Mouse (Mus musculus) lung, embryonic 14.5 days (tissue): ENCODE measurements around the gene Myoc. TPM values are rescaled to one million over a fixed set of nuclear protein-coding genes. Genes with fewer than 3 reads are reported as not detected.
A peak's percentile ranks its signal among the peaks of the same experiment; 100 is the strongest.
"Not testable (repeated sequence)": the region's sequence is repeated elsewhere in the genome, so short reads cannot be mapped to it uniquely, and the experiment has no call there.

Experiments
- ATAC-seq: fragments of 200-750 bp; cut with Nextera tagmentation; 2 replicates; pipeline ENCODE4 v1.8.0; 2017; ENCODE audit warnings: mild to moderate bottlenecking, moderate TSS enrichment, moderate library complexity; ENCODE audit not compliant: insufficient read depth
- DNase-seq: peaks from one replicate; pipeline ENCODE4 v3.0.0-alpha.2; 2015
- H3K27ac ChIP-seq: fragments of 300-500 bp; sonication (generic); 2 replicates; pipeline ENCODE4 v1.5.1; 2014; ENCODE audit warnings: low read depth, mild to moderate bottlenecking, moderate library complexity
- H3K27me3 ChIP-seq: fragments of 300-500 bp; sonication (generic); 2 replicates; pipeline ENCODE4 v1.6.1; 2014; ENCODE audit warnings: low read length, control low read depth; ENCODE audit not compliant: insufficient read depth
- H3K36me3 ChIP-seq: fragments of 300-500 bp; sonication (generic); 2 replicates; pipeline ENCODE4 v1.6.1; 2014; ENCODE audit warnings: control low read depth; ENCODE audit not compliant: insufficient read depth
- H3K4me1 ChIP-seq: fragments of 300-500 bp; sonication (generic); 2 replicates; pipeline ENCODE4 v1.6.1; 2014; ENCODE audit warnings: antibody characterized with exemption, control low read depth; ENCODE audit not compliant: insufficient read depth
- H3K4me2 ChIP-seq: fragments of 300-500 bp; sonication (generic); 2 replicates; pipeline ENCODE4 v1.6.1; 2014; ENCODE audit warnings: mild to moderate bottlenecking
- H3K4me3 ChIP-seq: fragments of 300-500 bp; sonication (generic); 2 replicates; pipeline ENCODE4 v1.5.1; 2014; ENCODE audit warnings: low read depth, low read length
- H3K9ac ChIP-seq: fragments of 300-500 bp; sonication (generic); 2 replicates; pipeline ENCODE4 v1.6.1; 2014
- H3K9me3 ChIP-seq: fragments of 300-500 bp; sonication (generic); 2 replicates; pipeline ENCODE4 v1.6.1; 2016; ENCODE audit warnings: low read depth, low read length, control low read depth
- CTCF ChIP-seq: IDR thresholded peaks from 2 replicates; pipeline ENCODE4 v1.5.1; 2016; ENCODE audit warnings: antibody characterized with exemption, low read depth
- WGBS: fragments of 180-500 bp; shearing (Covaris S2); extraction: QIAGEN DNeasy Blood & Tissue Kit; methylation state at CpG from one replicate; pipeline ENCODE4 v1.1.7; 2014; 5-methylcytosine and 5-hydroxymethylcytosine counted together
- polyA plus RNA-seq: library from polyadenylated mRNA; unstranded; fragments of >200 nt; fragmentation: Nextera tagmentation; extraction: Ambion mirVana; gene quantifications from 2 replicates; pipeline ENCODE4 v1.2.1, GENCODE M21; 2014

Myoc gene
- polyA plus RNA-seq, 1 experiment from 2014 or later: not detected

DNA sequence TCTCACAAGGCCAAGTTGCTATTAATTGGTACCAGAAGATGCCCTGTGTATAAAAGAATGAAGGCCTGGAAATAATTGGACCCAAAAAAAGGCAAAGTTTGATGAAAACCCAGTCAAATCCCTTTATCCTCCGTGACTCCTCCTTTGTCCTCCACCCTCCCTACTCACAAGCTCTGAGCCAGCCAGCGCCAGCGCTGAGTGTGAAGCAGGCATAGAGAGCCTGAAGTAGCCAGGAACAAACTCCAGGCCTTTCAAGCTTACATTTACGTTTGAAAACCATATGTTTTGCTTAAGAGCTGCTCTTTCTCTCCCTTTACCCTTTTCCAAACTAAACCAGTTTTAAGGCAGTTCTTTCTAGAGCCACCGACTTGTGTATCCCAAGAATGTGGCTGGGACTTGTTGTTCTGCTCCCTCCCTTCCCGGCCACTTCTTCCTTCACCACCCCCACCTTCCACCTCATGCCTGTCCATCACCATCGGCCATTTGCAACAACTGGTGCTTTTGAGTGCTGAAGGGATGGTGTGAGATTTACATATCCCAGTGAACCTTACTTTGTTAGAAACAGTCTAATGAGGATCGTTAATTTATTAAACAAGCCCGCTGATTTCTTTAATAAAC lies 29.2 kb upstream of the Myoc start:
- 33% methylated on average over 9 of the region's 9 CpGs for WGBS
- TF ChIP-seq CTCF: no peak

DNA sequence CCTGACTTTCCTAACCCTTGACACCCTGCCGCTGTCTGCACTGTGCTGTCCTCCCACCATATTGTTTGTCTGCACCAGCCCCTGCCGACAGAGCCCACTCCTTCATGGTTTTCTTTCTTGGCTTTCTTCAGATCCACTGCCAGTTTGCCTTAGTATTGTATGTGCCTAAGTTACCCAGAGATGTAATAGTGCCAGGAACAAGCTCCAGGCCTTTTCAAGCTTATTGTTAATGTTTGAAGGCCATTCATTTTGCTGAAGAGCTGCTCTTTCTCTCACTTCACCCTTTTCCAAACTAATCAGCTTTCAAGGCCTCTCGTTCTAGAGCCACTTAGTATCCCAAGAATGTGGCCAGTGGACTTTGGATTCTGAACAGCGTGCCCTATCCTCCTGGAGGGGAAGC lies 27.8 kb upstream of the Myoc start:
- no peak for TF ChIP-seq CTCF
- WGBS: 60% methylated on average over 4 of the region's 4 CpGs
- ATAC-seq (no peak), DNase-seq (no peak)
- Histone ChIP-seq H3K9ac (no peak overlapping the region), H3K36me3 (no peaks in the 10 kb centered on the region), H3K27me3 (no peaks in the 10 kb centered on the region), H3K4me3 (no peak overlapping the region), H3K4me2 (no peak overlapping the region), H3K9me3 (no peaks in the 10 kb centered on the region), H3K4me1 (no peaks in the 10 kb centered on the region), H3K27ac (no peak overlapping the region)

More for the DNA sequence above, 29.2 kb upstream of the Myoc start:
- DNase-seq: no peak
- H3K9ac ChIP-seq: no peak overlapping the region
- no peaks in the 10 kb centered on the region for H3K36me3 ChIP-seq
- H3K27ac ChIP-seq: no peak overlapping the region
- no peak for ATAC-seq
- no peaks in the 10 kb centered on the region for H3K4me1 ChIP-seq
- H3K4me3 ChIP-seq: no peak overlapping the region
- no peaks in the 10 kb centered on the region for H3K27me3 ChIP-seq
- no peak overlapping the region for H3K4me2 ChIP-seq
- no peaks in the 10 kb centered on the region for H3K9me3 ChIP-seq

DNA sequence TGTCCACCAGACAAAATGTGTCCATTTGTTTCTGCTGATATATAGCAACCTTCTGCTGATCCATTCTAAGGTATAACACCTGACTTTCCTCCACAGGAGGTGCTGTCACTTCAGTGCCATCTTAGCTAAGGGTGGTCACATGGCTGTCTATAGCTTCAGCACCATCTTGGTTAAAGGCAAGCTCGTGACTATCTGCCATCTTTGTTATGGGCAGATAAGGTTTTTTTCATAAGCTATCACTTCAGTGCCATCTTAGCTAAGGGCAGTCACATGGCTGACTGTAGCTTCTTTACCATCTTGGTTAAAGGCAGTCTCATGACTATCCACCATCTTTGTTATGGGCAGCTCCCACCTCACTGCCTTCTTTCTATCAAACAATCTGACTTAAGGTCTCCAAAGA lies 23.4 kb upstream of the Myoc start:
- no peaks in the 10 kb centered on the region for H3K36me3 ChIP-seq
- 88% methylated on average over 1 of the region's 1 CpGs for WGBS
- no peak overlapping the region for H3K4me2 ChIP-seq
- ATAC-seq (no peak), DNase-seq (no peak)
- H3K4me1 ChIP-seq: no peaks in the 10 kb centered on the region
- no peak overlapping the region for H3K9ac ChIP-seq
- H3K9me3 ChIP-seq: no peaks in the 10 kb centered on the region
- H3K27ac ChIP-seq: no peak overlapping the region
- no peaks in the 10 kb centered on the region for H3K27me3 ChIP-seq
- no peak for TF ChIP-seq CTCF
- no peak overlapping the region for H3K4me3 ChIP-seq

DNA sequence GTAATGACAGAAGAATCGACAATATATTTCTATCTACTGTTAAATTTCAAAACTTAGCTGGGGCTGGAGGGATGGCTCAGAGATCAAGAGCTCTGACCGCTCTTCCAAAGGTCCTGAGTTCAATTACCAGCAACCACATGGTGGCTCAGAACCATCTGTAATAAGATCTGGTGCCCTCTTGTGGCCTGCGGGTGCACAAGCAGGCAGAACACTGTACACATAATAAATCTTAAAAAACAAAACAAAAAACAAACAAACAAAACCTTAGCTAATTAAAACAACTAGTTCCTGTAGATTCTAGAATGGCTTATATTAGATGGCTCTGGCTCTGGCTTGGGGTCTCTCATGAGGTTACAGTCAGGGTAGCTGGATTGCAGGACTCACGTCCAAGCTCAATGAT lies 18.5 kb upstream of the Myoc start:
- Histone ChIP-seq H3K36me3 (no peaks in the 10 kb centered on the region), H3K27ac (no peak overlapping the region), H3K4me2 (no peak overlapping the region), H3K27me3 (no peaks in the 10 kb centered on the region), H3K4me3 (no peak overlapping the region), H3K9ac (no peak overlapping the region), H3K9me3 (no peaks in the 10 kb centered on the region), H3K4me1 (no peaks in the 10 kb centered on the region)
- TF ChIP-seq CTCF: peak; percentile 54
- WGBS: 68% methylated on average over 4 of the region's 4 CpGs
- ATAC-seq: no peak
- DNase-seq: peak; percentile 14

DNA sequence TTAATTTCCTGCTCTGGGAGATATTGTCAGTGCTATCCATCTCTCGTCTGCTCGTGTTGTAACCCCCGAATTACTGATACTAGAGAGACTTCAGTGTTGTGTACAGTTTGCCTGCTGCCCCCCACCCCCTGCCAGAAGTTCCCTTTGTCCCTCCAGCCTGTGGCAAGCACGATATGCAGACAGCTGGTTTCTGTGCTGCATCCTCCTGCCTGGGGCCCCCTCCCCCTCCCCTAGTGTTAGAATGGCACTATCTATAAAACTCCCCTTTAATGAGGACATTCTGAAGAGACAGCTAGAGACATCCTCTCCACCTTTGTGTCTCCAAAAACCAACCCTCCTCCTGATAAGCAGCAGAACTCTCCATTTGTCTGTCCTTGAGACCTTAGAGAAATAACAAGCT lies 15.1 kb upstream of the Myoc start:
- ATAC-seq: no peak
- no peak for DNase-seq
- no peak overlapping the region for H3K4me2 ChIP-seq
- no peak for TF ChIP-seq CTCF
- H3K9ac ChIP-seq: no peak overlapping the region
- no peak overlapping the region for H3K27ac ChIP-seq
- 24% methylated on average over 4 of the region's 4 CpGs for WGBS
- no peaks in the 10 kb centered on the region for H3K9me3 ChIP-seq
- H3K27me3 ChIP-seq: no peaks in the 10 kb centered on the region
- no peak overlapping the region for H3K4me3 ChIP-seq
- no peaks in the 10 kb centered on the region for H3K36me3 ChIP-seq
- H3K4me1 ChIP-seq: no peaks in the 10 kb centered on the region

DNA sequence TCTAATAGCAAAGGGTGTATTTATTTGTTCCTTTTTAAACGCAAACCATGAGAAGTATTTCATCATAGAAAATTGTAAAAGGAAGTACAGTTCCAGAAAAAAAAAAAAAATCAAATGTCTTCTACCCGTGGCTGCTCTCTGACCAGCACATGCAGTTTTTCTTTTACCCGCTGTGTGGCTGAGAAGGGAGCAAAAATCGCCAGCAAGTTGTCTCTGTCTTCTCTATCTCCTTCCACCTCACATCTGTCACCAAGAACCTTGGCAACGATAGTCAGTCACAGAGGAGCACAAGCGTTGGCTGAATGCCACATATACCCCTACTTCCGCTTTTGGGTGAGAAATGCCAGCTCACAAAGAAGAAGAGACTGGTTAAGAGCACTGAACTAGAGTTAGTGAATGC lies 13.7 kb upstream of the Myoc start:
- Histone ChIP-seq H3K27ac (no peak overlapping the region), H3K36me3 (no peaks in the 10 kb centered on the region), H3K4me1 (no peaks in the 10 kb centered on the region), H3K9ac (no peak overlapping the region), H3K9me3 (no peaks in the 10 kb centered on the region), H3K4me3 (no peak overlapping the region), H3K27me3 (no peaks in the 10 kb centered on the region), H3K4me2 (no peak overlapping the region)
- ATAC-seq (no peak), DNase-seq (peak; percentile 54)
- WGBS: 33% methylated on average over 7 of the region's 7 CpGs
- TF ChIP-seq CTCF: 0 out of 2 replicates have a peak, but pooled peaks have one; percentile 14

DNA sequence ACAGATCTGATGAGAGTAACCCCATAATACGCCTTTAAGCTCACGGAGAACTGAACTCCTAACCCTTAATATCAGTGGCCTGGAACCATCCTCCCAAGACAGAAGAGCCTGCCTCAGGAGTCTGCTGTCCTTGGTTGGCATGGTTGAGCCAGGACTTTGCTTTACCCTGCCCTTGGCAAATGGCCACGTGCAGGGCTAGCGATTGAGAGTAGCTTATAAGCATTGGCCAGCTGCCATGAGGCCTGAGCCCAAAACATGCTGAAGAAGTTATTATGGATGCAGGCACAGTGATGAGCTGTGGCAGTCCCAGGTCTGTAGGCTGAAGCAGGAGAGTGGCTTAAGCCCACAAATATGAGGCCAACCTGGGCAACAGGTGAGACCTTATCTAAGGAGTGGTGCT lies 11.1 kb upstream of the Myoc start:
- H3K4me1 ChIP-seq, ATAC-seq, H3K27ac ChIP-seq, H3K4me2 ChIP-seq, H3K9ac ChIP-seq, H3K9me3 ChIP-seq, H3K36me3 ChIP-seq, H3K4me3 ChIP-seq, H3K27me3 ChIP-seq: not testable (repeated sequence)
- peak; percentile 19 for DNase-seq
- WGBS: 77% methylated on average over 4 of the region's 4 CpGs

DNA sequence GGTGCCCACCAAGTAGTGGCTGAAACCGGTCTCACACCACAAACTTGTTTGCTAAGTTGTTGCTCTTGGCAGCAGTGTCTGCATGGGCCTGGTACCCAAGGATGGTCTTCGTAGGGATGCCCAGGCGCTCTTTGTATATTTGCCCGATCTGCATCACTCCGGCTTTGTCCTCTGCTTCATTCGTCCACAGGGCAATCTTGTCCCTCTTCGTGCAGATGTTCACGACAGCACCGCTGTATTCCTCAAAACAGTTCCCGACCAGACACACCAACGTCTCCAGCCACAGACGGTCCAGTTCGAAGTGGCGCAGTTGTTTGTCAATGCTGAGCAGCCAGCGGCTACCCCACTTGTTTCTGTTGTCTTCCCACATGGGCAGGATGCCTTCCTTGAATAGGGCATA lies 10.6 kb upstream of the Myoc start:
- 93% methylated on average over 15 of the region's 15 CpGs for WGBS
- H3K27me3 ChIP-seq, H3K4me2 ChIP-seq, DNase-seq, H3K27ac ChIP-seq, ATAC-seq, H3K9me3 ChIP-seq, H3K9ac ChIP-seq, H3K36me3 ChIP-seq, H3K4me1 ChIP-seq, H3K4me3 ChIP-seq: not testable (repeated sequence)

DNA sequence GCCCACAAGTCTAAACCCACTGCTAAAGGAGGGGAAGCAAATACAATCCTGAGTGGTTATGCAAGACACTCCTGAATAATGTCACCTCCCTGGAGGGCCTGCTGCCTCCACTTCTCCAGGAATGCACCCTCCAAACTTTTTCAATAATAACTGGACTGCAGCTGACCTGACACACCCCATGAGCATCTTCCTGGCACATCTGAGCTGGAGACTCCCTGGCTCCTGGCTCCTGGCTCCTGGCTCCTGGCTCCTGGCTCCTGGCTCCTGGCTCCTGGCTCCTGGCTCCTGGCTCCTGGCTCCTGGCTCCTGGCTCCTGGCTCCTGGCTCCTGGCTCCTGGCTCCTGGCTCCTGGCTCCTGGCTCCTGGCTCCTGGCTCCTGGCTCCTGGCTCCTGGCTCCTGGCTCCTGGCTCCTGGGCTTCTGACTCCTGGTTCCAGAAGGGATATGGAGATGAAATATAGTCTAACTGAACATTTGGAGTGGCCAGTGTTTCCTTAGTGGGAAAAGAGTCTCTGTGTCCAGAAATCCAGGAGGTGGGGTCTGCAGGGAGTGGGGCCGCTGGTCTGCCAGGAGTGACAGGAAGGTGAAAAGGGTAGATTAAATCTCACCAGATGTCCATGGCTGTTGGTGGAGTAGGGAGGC lies 3.5 kb upstream of the Myoc start:
- H3K9me3 ChIP-seq, H3K36me3 ChIP-seq, H3K27me3 ChIP-seq, H3K4me3 ChIP-seq, ATAC-seq, H3K9ac ChIP-seq, H3K4me1 ChIP-seq, DNase-seq, H3K27ac ChIP-seq, H3K4me2 ChIP-seq: not testable (repeated sequence)
- 23% methylated on average over 1 of the region's 1 CpGs for WGBS
